Mouse (Mus musculus) right cerebral cortex, postnatal 25 days (tissue): ENCODE measurements around the gene Grik3.
A peak's percentile ranks its signal among the peaks of the same experiment; 100 is the strongest.

Experiments used
- DNase-seq: peaks from one replicate; pipeline ENCODE4 v3.0.0; 2022

Grik3 gene

DNA sequence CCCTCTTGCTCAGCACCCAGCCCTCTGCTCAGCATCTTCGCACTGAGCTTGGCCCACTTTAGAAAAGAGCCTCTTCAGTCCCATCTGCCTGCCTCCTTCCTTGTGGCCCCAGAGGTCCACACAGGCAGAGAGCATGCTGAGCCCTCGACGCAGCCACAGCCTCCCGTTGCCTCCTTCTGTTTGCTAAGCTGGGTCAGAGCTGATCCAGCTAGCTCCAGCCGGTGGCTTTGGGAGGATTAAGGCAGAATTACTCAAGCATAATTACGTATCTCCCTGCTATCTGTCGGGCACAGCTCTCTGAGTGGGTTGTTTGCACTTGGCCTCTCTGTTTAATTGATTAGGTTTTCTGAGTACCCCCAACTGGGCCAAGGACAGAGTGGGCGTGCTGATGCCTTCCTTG lies 167.9 kb downstream of the Grik3 start:
- DNase-seq = no peak

DNA sequence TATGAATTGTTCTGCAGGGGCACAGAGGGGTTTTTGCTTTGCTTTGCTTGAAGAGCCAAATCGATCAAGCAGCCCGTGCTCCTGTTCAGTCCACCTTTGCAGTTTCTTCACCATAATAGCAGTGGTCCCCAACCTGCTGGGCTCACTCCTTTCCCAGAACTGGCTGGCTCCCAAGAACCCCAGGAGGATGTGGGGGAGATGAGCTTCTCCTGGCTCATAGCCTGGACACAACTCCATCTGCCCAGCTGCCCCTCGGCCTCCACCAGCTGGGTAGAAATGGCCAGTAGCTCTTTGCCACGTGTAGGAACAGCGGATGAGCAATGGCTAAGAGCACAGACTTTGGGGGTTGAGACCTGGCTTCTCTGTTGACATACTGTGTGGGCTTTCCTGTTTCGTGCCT lies 171.5 kb downstream of the Grik3 start:
- DNase-seq = no peak

- DNase-seq = no peak
These were observed 172.8 kb downstream of the Grik3 start for GRCm38 (mm10) chr4:125663262-125663661.

GRCm38 (mm10) chr4:125665955-125666354 lies 175.5 kb downstream of the Grik3 start:
- no peak for DNase-seq

GRCm38 (mm10) chr4:125682007-125682406 lies 191.5 kb downstream of the Grik3 start:
- DNase-seq = no peak

DNA sequence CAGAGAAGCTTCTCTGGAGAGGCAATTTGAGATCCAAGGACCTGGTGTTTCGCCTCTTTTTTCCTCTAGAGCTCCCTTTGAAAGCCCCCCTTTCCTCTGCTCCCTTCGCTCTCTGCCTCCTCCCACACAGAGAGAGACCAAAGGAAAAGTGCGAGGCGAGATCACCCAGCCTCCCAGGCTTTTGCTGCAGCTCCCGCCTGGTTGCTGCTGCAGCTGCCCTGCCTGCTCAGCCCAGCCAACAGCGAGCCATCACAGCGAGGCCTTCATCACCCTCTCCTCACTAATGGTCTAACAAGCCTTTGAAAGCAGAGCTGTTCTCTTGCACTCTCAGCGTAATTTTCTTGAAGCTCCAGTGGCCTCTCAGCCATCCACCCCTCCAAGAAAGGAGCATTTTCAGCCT lies 196.6 kb downstream of the Grik3 start:
- no peak for DNase-seq

DNA sequence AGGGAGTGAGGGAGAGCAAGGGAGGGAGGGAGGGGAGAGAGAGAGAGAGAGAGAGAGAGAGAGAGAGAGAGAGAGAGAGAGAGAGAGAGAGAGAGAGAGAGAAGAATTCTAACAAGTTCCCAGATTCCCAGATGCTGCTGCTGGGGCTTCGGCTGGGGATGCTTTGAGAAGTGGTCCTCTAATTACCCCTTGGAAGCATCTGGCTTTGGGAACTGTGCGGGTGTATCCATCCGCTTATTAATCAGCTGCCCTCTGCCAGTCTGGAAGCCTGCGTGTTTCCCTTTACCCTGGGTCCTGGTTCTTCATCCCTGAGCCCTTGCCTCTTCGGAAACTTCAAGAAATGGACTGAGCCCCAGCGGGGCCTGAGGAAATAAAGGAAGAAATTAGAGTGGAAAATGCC lies 204.9 kb downstream of the Grik3 start:
- DNase-seq = no peak

DNA sequence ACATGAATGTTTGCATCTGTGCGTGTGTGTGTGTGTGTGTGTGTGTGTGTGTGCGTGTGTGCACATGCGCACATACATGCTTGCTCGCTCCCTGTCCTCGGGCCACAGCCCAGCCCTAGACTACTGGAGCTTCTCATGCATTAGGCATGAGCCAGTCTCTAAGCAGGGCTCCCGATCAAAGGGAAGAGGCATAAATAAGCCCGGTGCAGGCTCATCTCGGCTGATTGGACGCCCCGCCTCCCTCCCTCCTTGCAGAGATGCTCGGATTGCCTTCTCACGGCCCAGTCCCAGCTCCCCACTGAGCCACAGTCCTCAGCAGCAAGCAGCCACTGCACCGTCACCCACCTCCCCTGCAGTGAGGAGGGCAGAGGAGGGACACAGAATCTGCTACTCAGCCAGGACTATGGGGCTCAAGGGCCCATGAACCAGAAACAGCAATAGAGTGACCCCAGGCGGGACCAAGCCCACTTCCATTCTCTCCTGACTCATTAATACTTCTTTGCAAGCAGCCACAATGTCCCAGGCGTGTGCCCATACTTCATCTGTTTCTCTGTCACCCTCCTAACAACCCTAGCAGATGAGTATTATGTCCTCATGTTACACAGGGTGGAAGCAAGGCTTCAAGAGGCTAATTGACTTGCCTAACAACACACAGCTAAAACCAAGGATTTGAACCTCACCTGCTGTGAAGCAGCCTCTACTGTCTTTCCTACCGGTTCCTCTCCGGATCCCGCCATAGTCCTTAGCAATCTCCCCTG lies 205.9 kb downstream of the Grik3 start:
- DNase-seq = no peak

- no peak for DNase-seq
These were observed 207.1 kb downstream of the Grik3 start for GRCm38 (mm10) chr4:125697626-125698025.

DNA sequence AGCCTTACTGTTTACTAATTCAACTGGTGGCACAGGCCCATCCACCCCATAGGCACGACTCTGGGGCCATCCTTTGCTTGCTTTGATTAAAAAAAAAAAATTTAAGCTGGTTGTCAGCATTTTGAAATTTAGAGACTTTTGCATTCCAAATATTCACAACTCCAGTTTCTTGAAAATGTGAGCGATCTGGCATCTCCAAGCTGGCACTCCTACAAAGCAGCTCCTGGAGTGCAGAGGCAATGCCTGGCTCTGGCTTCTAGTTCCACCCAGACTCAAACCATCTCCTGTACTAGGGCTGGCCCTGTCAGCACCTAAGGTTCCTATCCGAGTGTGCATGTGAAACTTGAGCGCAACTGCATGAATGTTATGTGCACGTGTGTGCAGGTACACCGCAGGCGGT lies 208.6 kb downstream of the Grik3 start:
- no peak for DNase-seq

- no peak for DNase-seq
These were observed 209.8 kb downstream of the Grik3 start for GRCm38 (mm10) chr4:125700331-125700730.

DNA sequence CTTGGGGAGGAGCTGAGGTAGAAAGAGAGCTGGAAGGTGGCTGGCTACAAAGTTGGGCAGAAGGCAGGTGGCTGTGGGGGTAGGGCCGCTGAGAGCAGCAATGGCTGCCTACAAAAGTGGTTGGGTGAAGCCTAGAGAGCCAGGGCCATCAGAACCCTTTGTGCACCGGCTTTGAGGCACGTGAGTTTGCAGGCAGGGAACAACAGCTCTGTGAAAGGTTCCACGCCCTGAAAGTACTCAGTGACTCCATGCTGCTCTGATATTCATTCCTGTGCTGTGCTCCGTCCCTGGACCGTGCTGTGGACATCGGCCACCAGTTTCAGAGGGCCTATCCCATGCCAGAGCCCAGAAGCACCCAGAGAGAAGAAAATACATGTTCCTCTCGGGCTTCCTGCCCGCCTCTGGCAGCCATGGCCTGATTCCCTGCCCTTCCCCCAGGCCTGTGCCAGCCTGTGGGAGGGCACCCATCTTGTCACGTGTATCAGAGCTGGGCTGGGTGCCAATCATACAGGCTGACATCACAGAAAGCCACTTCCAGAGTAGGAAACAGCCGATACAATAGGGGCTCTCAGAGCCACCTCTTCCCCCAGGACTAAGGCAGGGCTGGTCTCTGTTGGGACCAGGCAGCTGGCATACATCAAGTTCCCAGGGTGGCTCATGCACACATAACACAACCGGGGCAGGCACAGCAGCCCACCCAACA lies 212.3 kb downstream of the Grik3 start:
- DNase-seq = peak; percentile 78

- DNase-seq = no peak
These were observed 212.8 kb downstream of the Grik3 start for GRCm38 (mm10) chr4:125703310-125703690.

DNA sequence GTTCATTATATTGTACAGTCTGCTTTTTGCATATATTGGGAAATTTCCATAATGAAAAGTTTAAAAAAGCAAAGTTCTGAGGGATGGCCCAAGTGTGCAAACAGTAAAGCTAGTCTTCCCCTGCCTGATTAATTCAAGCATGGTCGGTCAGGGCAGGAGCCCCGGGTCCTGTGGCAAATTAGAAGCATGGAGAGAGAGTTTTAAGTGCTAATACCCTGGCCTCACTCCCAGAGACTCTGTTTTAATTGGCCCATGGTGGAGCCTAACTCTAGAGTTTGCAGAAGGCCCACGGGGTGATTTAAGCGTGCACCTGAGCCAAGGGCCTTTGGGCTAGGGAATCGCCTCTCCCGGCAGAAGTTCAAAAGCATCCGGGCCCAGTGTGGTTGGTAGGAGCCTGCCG lies 215.2 kb downstream of the Grik3 start:
- DNase-seq = no peak

DNA sequence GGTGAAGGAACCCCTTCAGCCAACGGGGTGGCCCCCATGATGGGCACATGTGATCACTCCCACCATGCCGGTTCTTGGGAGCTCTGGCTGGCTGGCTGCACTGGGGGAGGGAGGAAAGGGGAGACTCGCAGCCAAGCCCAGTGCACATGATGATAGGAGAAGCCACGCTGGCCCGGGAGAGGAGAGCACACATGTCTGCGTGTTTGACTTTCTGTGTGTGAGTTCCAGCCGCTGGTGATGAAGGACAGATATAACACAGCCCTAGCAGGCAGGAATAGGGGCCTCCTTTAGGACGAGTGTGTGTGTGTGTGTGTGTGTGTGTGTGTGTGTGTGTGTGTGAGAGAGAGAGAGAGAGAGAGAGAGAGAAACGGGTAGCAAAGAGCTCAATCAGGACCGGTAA lies 219.2 kb downstream of the Grik3 start:
- DNase-seq = no peak

GRCm38 (mm10) chr4:125717881-125718280 lies 227.4 kb downstream of the Grik3 start:
- DNase-seq = no peak

DNA sequence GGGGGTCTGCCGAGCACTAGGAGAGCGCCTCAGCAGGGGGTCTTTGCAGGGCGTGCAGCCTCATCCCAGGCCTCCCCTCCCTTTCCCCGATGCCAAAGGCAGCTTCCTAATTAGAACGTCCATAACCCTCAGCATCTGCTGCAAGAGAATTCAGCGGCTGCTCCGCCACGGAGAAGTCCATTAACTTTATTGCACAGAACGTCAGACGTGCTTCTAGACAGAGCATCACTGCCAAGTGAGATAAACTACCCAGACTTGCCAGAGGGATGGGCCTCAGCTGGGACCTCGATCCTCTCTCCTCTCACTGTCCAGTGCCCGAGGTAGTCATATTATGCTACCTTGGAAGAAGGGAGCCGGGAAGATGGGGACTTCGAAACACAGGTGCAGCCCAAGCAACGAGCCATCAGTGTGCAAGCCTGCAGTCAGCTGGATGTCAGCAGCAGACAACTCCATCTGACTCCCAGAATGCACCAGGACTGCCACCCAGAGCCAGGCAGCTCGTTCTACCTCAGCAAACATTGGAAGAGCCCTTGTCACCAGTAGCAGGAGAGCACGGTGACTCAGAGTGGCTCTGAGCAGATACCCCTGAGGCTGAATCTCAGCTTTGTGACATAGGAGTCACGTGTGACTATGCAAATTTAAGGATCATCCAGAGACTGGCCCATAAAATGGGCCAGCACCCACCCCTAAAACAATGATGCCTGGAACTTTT lies 228.1 kb downstream of the Grik3 start:
- DNase-seq = no peak

GRCm38 (mm10) chr4:125726241-125726640 lies 235.7 kb downstream of the Grik3 start:
- no peak for DNase-seq

- no peak for DNase-seq
These were observed 236.5 kb downstream of the Grik3 start for GRCm38 (mm10) chr4:125727030-125727429.

DNA sequence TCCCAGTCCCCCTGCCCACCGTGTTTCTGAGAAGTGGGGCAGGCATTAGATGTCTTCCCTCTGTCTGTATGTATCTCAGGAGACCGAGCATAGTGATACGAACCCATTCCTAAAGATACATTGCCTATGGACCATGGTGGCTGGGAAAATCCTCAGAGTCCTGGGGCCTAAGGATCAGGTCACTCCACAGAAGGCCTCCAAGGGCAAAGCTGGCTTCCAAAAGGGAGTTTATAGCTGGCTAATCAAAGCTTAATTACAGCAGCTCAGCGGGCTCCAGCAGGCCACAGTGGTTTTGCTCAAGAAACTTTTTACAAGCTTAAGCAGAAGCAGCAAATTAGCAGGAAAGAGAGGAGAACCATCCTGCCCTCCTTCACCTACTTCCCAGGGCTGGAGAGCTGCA lies 237.1 kb downstream of the Grik3 start:
- DNase-seq = no peak

DNA sequence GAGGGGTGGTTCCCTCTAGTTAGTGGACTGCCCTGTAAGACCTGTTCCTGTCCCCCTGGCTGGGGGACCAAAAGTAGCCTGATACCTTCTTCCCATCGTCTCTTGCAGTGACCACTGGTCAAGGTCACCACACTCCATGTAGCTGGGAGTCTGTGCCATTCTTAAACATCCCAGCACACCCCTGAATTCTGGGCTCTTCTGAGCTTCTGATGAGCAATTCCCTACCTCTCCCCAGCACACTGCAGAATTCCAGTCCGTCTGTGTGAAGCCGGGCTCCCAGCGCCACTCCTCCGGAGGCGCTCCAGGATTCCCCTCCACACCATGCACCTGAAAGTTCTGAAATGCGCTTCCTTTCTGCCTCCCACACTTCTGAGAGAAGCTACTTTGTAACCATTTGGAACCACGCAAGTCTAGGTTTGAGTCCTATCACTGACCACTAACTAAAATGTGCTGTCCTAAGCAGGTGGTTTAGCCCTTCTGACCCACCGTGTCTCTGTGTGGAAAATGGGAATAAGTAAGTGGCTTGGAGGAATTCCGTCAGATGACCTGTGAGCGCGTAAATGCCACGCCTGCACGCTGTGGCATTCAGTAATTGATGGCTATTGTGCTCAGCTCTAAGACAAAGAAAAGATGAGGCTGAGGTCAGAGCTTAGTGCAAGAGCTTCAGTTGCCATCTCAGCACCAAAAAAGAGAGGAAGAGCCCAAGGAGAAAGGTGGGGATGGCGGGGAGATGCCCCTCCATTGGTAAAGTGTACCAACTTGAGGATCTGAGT lies 237.8 kb downstream of the Grik3 start:
- DNase-seq = no peak

DNA sequence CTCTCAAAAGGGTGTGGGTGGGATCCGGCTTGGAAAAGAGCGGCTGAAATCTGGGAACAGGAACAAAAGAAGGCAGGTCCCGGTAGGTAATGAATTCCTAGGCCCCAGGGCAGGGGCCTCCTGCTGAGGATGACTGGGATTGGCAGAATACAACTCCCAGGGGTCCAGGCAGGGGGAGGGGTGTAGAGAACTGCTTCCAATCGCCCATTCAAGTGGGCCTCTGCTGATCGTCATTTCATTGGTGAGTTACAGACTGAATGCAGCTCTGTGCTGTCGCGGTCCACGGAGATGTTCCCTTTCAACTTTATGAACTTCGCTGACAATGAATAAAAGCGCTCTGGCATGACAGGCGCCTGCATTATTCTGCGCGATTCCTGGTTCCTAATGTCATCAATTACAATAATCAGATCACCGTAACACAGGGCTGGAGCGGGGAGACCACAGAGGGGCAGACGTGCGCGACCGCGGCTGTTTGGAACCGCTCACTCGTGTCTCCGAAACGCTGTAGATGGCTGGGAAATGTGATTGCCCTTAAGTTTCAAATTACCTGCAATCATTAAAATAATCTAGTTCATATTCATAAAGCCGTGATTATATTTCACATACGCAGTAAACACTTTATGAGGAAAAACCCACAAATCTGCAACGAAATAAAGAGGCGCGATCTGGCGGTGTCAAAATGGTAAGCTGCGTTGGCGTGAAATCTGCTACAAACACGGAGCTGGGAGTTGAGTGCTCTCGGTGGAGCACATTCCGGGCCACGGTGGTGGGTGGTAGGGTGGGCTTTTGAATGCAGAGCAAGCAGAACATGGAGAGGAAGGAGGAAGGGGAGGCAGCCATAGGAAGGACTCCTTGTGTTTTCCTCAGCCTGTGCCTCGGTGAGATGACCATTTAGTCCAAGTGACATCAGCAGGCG lies 239.1 kb downstream of the Grik3 start:
- DNase-seq = no peak
